Mouse (Mus musculus) gastrocnemius, adult 2 months (tissue): Measurements from ENCODE around the gene Ceacam14. TPM values are rescaled to one million over a fixed set of nuclear protein-coding genes. Genes with fewer than 3 reads are reported as not detected.

Source experiments
- DNase-seq: peaks from one replicate; pipeline ENCODE4 v3.0.0; 2022
- H3K27ac ChIP-seq: fragments of 200-600 bp; 2 replicates; pipeline ENCODE4 v1.8.1; 2022; ENCODE audit warnings: mild to moderate bottlenecking
- H3K4me3 ChIP-seq: fragments of 200-600 bp; 2 replicates; pipeline ENCODE4 v1.8.1; 2022; ENCODE audit warnings: mild to moderate bottlenecking, moderate library complexity
- CTCF ChIP-seq: fragments of 200-600 bp; IDR thresholded peaks from 2 replicates; pipeline ENCODE4 v1.8.1; 2022; ENCODE audit warnings: antibody characterized with exemption, mild to moderate bottlenecking, moderate library complexity
- intact Hi-C: fragments of 180-260 bp; cut with DNase I; formaldehyde crosslinking; loops from one replicate; pipeline ENCODE4 v1.15.1; 2025
- long read RNA-seq, 2 experiments: library from polyadenylated mRNA; stranded (forward); transcript quantifications; one replicate each; pipeline ENCODE4 v2.0.0; 2021
- total RNA-seq, 2 experiments: library from RNA; stranded (reverse); gene quantifications; 2 replicates each; pipeline ENCODE4 v1.2.3; 2021

Gene Ceacam14
- total RNA-seq = not detected
- long read RNA-seq, experiment 1 = 0 reads
- long read RNA-seq, experiment 2 = 0 reads

GRCm38 (mm10) chr7:17812333-17812732 is at the start of gene Ceacam14:
Gene Ceacam14, plus strand, starts transcription at chr7:17812633.
- H3K4me3 ChIP-seq = no peak within 1 kb of the TSS
- no peak for DNase-seq
- intact Hi-C loops = no loop called here
- no peak for TF ChIP-seq CTCF
- no peak within 1 kb of the TSS for H3K27ac ChIP-seq

Other genes with a start within 250 kb of the Ceacam14 start
- gene Ceacam5, start 99.4 kb upstream of the Ceacam14 start, total RNA-seq = not detected
- gene Gm5155, start 59.1 kb downstream of the Ceacam14 start, total RNA-seq = not detected
- not detected for gene Ceacam11, start 159.5 kb downstream of the Ceacam14 start, total RNA-seq
- not detected for gene Ceacam13, start 197.3 kb downstream of the Ceacam14 start, total RNA-seq